Mouse (Mus musculus) heart, adult 8-10 months (tissue): ENCODE data around the gene Pkig. TPM values are rescaled to one million over a fixed set of nuclear protein-coding genes. Genes with fewer than 3 reads are reported as not detected.

ENCODE experiments used
- DNase-seq: peaks from one replicate; pipeline ENCODE4 v3.0.0; 2022; ENCODE audit warnings: low spot score
- total RNA-seq, 4 experiments: library from RNA; stranded (reverse); gene quantifications; 2 replicates each; pipeline ENCODE4 v1.2.4; 2022

Gene Pkig
- total RNA-seq, 4 experiments from 2014 or later: 214 to 247 (median 224) TPM

DNA sequence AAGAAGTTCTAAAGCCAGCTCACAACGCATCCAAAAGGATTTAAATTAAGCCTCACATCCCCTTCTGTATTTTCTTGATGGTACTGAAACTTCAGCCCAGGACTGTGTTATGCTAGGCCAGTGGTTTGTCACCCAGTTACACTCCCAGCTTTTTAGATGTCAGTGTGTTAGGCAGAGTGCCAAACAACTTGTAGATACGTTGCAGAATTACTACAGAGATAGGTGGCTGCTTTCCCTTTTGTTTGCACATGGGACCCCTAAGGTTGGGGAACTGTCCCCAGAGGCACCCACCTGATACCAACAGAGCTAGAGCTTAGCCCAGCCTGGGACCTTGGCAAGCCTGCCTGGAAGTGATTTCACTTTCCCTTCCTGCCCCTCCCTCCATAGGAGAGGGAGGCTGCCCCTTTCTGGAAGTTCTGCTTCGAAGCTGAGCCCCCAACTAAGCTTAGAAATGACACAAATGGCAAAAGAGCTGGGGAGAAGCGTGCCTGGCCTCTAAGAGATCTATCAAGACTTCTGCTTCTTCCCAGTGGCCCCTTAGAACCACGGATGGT is 52.5 kb downstream of the Pkig start:
- peak; percentile 70 for DNase-seq

DNA sequence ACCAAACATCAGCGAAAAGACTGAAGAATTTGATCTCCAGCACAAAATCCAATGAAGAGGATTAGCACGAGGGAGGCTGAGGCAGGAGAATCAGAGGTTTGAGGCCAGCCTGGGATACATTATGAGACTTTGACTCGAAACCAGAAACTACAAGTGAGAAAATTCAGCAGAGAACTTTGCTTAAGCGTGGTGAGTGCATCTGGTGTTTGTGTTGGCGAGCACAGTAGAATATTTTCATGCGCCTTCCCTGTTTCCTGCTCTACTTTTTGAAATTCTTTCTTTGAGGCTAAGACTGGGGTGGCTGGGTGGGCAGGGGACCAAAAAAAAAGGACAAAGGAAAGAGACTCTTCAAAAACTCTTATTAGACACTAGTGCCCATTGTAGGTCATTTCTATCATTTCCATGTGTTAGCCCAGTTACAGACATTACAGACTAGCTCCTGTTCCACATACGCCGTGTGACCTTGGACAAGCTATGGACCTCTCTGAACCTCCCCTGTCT is 53.2 kb downstream of the Pkig start:
- peak; percentile 47 for DNase-seq

DNA sequence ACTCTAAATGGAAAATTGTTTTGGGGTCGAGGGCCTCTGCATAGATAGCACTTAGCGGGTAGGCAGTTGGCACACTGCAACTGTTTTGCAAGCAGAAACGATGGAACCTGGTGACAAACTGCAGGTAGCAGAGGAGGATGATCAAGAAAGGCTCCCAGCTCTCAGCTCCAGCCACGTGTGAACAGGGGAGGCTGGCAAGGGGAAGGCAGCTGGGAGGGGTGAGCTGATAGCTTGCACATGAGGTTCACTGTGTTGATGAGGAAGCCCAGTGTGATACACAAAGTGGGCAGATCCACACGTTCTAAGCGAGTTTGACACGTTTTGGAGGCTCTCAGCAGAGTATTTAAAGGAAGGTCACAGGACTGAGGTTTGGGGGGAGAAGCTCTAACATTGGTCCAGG is 54.3 kb downstream of the Pkig start:
- no peak for DNase-seq

DNA sequence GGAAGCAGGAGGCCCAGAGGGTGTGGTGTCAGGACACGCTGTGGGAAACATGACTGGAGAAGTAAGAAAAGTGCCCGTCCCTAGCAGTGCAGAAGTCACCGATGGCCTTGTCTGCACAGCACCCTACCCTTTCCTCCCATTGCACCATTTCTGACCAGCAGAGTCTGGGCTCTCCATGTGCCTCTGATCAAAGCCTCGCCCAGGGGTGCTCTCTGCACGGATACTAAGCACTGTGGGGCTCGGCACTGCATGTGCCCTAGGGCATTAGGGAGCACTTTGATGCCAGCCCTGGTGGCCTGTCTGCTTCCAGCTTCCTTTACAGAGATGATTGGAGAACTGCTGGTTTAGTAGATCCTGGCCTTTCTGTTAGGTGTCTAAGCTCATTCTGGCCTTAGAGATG is 54.7 kb downstream of the Pkig start:
- no peak for DNase-seq

DNA sequence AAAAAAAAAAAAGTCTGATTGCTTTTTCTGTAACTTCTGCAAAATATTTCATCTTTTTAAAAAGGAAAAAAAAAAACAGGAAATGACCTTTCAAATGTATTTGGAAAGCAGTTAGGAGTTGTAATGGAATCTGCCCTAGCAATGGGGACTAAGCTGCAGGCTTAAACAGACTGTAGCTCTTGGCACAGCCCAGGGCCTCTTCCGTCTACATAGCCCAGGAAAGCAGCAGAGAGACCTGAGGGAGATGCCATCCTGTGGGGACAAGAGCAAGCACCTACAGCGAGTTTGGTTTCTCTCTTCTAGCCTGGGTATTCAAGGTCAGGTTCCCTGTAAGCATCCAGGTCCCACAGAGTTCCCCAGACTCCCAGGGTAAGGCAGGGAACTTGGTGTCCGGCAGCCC is 55.2 kb downstream of the Pkig start:
- DNase-seq: no peak

DNA sequence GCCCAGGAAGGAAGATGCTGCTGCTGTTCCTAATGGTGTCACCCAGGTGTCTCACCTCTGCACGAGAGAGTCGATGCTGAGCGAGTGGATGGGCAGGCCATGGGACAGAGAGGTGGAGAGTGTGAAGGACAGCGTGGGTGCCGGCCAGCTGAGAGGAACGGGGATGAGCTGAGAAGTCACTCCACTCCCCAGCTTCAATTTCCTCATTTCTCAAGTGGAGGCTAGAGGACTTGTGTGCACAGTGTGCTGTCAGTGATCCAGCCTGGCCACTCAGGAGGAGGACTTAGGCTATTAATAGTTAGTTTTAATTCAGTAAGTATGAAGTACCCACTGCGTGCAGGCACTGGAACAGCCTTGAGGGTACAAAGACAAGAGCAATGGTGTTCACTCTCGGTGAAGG is 58.3 kb downstream of the Pkig start:
- DNase-seq: peak; percentile 46

DNA sequence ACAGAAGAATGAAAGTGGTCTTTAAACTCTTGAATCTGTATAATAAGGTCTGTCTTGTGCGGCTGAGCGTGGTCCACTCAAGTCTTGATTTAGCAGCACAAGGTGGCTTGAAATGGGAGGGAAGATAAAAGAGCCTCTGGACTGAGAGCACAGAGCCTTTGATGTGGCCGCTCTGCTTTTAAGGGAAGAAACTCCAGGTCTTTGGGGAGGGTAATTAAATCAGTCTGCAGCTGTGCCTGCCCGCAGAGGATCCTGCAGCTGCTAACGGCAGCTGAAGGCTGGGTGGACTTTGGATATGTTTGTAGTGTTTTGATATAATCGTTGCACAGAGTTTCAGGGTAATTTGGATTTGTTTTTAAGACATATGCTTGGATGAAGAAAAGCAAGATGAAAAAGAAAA is 58.7 kb downstream of the Pkig start:
- DNase-seq: no peak

DNA sequence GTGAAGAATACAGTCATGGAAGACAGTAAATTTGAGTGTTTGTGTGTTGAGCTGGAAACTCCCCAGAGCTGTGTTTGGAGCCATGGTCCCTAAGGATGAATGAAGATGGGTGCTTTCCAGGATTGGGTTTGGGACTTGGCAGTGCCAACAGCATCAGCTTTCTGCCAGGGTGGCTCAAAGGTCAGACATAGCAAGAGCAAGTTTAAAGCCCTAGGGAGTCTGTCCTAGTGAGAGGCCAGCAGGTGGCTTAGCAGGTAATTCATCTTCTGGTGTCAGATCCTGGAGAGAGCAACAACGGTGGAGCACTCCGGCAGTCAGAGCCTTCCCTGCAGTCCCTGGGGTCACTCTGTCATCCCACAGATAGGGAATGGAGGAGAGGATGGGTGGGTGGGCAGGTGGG is 60.3 kb downstream of the Pkig start:
- DNase-seq: no peak

DNA sequence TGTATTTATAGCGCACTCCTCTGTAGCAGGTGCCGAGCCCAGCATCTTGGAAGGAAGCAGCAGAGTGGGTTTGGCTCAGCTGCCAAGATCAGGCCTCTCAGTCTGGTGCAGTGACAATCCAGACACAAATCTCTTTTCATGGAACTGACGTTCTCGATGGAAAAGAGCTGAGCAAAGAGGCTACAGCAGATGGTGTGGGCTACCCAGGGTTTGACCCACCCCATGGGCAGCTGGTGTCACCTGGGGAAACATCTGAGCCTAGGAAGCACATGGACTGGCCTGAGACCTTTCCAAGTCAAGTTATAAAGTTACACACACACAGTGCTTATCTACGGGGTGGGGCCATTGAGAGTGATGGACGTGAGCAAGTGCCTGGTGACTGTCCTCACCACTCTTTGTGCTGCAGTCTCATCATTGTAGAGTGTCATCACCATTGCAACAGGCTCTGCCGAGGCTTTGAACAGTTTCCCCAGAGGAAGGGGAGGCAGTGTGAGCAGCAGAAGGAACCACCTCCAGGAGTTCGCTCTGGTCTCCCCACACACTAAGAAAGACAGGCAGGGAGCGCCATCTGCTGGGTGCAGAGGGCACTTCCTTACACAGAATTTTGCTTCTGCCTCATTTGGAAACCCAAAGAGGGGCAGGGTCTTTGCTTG is 60.9 kb downstream of the Pkig start:
- DNase-seq: peak; percentile 80

DNA sequence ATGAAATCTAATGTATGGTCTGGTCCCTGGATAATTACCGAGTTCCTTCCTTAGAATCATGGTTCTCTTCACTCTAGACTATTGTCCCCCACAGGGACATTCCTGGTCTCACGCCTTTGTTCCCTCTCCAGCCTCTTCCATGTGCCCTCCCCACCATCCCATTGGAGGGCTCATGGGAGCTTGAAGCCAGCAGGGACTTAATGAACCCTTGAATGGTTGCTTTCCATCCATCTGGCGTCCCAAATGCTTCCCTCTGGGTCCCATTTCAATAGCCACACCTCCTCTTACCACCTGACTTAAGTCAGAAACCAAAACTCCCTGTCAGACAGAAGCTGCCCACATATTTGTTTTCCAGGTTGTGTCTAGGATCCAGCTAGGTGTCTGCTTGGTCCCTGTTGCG is 61.4 kb downstream of the Pkig start:
- DNase-seq: no peak

DNA sequence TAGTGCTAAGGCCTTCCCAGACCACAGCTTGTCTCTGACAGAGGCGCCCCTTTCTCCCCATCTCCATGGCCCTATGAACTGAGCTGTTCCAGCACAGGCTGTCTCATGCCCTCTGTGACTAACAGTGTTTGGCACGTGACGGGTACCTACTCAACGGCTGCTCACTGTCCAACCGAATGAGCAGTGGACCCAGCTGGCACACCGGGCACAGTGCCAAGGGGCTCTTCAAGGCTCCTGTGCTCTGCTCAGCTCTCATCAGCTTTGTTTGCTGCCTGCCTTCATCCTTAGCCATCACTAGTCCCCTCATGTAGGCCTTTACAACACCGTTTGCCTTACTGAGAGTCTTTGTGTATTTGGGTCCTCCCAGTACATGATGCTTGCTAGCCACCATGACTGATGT is 64.4 kb downstream of the Pkig start:
- DNase-seq: no peak

DNA sequence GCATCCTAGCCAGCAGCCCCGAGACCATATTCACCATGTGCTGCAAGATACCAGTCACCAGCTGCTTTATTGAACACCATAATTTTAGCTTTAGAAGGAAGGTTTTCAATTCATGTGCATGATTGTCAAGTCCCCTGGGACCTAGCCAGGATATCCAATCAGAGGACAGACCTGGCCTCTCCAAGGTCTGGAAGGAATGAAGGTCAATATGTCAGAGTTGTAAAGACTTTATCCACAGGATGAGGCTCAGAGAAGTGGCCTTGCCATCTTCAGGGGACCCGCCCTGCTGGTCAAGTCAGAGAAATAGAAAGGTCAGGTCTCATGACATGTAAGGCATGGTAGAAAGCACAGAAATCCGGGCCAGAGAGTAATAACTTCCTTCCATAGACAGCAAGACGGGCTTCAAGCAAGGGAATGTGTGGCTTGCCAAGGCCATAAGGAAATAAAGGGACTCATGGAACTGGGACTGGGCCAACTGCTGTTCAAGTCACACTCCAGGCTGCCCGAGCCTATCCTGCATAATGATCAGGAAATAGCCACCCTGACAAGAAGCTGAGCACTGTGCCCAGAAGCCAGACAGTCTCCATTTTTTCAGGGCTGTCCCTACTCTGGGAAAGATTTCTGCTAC is 68.7 kb downstream of the Pkig start:
- DNase-seq: no peak

DNA sequence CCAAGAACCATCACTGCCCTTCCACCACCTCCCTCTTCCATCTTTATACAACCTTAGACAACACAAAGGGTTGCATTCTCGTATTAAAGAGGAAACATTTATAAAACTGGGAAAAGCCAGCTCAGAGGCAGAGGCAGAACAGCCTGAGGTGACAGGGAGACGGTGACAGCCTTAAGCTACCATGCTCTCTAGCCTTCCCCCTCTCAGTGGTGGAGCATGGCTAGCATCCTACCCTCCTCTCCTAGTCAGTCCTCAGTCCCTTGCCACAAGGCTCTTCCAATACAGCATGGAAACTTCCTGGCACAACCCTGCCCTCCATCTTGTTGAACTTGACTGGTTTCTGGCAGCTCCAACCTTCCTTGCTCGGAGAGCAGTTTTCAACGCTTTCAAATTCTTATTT is 70.1 kb downstream of the Pkig start:
- no peak for DNase-seq

DNA sequence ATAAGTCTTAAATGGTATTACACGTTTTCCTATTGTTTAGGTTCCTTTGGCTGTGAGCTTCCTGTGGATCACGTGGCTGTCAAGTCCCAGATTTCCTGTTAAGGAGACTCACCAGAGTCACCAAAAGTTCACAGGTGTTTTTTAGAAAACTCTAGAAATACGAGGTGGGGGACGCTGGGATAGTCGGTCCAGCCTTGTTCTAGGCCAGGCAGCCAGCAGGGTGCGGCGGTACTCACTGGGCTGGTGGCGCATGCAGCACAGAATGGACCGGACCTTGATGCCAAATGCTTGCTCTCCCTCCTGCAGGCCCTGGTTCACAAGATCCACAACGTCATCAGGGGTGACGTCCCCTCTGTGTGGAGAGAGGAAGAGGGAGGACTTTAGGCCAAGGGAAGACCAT is 73.8 kb downstream of the Pkig start:
- DNase-seq: no peak

DNA sequence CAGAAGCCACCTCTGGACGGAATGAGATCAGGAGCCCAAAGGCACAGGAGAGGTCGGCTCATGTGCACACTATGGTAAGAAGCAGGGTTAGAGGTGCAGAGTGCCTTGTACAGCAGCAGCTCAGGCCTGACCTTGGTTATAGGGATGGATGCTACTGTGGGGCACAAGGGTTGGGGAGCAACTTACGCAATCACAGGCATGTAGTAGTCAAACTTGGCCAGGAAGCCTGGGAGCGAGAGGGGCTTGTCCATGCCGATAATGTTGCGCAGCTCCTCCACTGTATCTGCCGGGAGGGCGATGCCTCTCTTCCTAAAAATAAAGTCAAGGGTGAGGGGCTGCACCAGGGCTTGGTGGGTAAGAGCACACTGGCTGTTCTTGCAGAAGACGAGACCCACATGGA is 77.0 kb downstream of the Pkig start:
- DNase-seq: no peak

DNA sequence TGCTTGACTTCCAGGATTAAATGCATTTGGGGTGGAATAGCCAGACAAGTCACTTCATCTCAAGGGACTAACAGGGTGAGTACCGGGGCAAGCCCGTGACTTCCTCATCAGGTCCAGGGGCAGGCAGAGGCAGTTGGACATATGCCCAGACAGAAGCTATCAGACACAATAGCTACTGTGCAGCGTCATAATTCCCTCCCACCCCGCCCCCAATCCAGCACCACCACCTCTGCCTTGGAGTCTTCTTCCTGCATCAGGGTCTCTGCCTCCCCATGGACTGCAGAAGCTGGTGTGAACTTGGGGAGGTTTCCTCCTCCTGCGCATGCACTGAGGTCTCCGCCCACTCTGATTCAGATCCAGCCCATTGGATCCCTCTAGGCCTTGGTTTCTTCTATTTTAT is 77.8 kb downstream of the Pkig start:
- DNase-seq: peak; percentile 81

DNA sequence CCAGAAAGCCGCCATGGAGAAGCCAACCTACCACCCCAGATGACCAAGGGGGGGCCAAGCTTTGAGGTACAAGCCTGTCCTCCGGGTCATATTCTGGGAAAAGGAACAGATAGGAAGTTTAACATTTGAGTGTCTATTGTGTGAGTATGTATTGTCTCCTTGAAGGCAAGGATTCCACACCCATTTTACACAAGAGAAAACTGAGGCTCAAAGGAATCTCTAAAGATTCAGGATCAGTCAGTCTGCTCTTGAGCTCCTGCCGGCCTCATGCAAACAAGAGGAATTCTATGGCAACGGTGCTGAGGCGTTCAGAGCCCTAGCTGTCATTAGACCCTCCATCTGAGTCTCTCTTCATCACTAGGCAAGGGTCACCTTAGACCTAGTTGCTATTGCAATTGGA is 84.5 kb downstream of the Pkig start:
- no peak for DNase-seq

DNA sequence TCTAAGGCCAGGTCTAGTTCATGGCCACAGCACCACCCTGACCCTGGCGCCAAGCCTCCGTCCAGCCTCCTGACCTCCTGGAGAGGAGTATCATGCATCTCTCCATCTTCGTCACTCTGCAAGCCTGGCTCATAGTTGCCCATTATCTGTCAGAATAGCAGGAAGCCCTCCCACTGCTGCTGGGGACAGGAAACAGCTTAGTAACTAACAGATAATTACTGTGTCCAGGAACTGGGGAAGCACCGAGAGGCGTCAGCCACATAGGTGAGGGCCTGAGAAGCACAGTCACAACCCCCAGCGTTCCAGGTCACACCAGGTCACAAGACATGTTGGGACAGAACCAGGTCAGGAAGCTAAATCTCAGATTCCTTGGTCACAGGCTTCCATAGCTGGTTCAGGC is 85.2 kb downstream of the Pkig start:
- DNase-seq: no peak

DNA sequence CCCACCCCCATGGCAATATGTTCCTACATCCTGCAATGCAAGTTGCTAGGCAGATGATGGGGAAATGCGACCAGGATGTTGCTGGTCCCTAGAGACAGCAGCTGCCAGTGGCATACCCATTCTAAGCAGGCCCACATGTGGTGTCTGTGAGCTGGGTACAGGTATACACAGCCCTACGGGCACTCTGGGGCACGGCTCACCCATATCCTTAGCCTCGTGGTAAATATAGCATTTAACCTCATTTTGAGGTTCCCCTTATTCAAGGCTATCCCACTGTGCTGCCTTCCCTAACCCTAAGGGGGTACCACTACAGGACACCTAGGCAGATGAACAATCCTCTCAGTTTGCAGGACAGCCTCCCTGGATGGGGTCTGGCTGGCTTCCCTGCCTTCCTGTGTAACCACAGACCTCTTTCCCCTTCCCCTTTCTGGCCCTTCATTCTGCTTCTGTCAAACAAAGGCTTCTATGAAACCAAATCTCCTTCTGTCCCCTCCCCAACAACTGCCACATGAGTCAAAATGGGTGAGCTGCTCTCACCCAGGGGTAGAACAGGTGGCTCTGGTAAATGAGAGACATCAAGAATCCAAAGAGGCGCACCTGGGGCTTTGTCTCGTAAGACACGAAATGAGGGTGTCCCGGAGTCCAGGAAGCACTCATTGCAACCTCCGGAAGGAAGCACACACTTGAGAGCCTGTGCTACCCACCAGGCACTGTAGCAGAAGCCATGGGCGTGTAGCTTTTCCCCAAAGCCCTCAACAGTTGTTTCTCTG is 86.8 kb downstream of the Pkig start:
- no peak for DNase-seq

DNA sequence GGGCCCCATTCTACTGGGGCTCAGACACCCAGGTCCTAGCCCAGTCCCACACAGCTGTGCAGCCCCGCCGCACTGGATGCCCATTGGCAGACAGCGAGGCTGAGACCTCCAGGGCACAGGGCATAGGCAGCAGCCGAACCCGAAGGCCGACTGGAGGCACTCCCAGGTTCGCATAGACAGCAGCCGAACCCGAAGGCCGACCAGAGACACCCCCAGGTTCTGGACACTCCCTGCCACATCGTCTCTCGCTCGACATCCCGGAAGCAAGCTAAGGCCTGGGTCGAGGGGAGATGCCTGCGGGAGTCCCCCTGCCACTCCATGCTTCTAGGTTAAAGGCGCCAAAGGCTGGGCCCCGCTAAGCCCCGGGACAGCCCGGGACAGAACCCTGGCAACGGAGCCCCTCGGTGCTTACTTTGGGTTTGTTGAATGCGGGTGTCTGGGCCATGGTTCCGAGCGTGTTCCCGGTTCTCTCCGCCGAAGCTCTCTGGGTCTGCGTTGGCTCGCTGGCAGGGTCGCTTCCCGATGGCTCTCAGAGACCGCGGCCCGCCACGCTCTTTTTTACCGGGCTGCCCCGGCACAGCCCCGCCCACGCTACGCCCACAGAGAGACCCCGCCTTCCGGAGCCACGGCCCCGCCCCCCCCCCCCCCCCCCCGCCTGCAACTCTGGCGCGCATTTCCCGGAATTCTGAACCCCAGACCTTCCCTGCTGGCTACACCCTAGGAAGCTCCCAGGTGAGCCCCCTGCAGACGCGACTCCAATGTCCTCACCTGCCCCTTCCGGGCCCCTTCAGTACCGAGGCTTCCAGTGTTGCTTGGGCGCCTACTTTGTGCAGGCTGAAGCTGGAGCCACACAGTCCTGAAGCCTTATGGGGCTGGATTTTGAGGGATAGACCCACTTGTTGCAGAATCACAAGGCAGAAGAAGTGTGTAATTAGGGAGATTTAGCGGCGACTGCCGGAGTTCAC is 91.7 kb downstream of the Pkig start, which contains the start of gene Ada:
Gene Ada (minus strand): TSS at position 593 of the 965 bp plus-strand sequence.
- peak; percentile 36 for DNase-seq

DNA sequence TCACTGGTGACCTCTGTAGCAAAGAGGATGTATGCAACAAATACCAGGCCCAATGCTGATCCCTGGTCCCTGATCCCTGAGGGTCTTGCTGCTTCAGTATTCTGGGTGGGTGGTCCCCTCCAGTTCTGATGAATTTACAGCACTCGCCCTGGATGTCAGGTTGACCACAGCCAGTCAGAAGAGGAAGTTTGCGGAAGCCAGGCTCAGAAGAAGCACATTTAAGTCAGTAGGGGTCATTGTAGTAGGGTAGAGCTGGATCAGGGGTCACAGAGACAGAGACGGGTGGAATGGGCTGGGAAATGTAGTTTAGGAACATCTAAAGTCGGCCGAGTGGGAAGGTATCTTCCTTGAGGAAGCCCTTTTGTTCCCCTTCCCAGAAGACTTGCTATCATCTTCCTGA is 96.0 kb downstream of the Pkig start:
- no peak for DNase-seq
